Mouse (Mus musculus): ENCODE measurements around the gene Tesk1.

- no peak for TF ChIP-seq CTCF (IDR thresholded peaks at IDR 0.05; ENCODE audit: low read depth)
- no peak for TF ChIP-seq EP300 (IDR thresholded peaks at IDR 0.05; ENCODE audit: low read depth)
Observed at GRCm38 (mm10) chr4:43441639-43442038, at the start of gene Tesk1.
